Mouse (Mus musculus) neural tube, embryonic 11.5 days (tissue): Measurements from ENCODE around the gene Optn. TPM values are rescaled to one million over a fixed set of nuclear protein-coding genes. Genes with fewer than 3 reads are reported as not detected.
"Not testable (repeated sequence)": the region's sequence is repeated elsewhere in the genome, so short reads cannot be mapped to it uniquely, and the experiment has no call there.

ENCODE experiments used
- ATAC-seq: fragments of 200-750 bp; cut with Nextera tagmentation; 2 replicates; pipeline ENCODE4 v1.8.0; 2017; ENCODE audit warnings: moderate number of reproducible peaks, mild to moderate bottlenecking, moderate TSS enrichment, moderate library complexity; ENCODE audit not compliant: insufficient read depth, low FRiP score, low TSS enrichment
- DNase-seq: peaks from one replicate; pipeline ENCODE4 v3.0.0-alpha.2; 2015; ENCODE audit warnings: low spot score
- H3K27ac ChIP-seq: fragments of 300-500 bp; sonication (generic); 2 replicates; pipeline ENCODE4 v1.5.1; 2014; ENCODE audit warnings: low read depth, mild to moderate bottlenecking, low read length
- H3K27me3 ChIP-seq: fragments of 300-500 bp; sonication (generic); 2 replicates; pipeline ENCODE4 v1.6.1; 2014; ENCODE audit warnings: mild to moderate bottlenecking, low read length, mixed read lengths; ENCODE audit not compliant: control insufficient read depth, insufficient read depth
- H3K36me3 ChIP-seq: fragments of 300-500 bp; sonication (generic); 2 replicates; pipeline ENCODE4 v1.6.1; 2014; ENCODE audit warnings: mild to moderate bottlenecking, low read length, moderate library complexity, mixed read lengths; ENCODE audit not compliant: control insufficient read depth, insufficient read depth
- H3K4me1 ChIP-seq: fragments of 300-500 bp; sonication (generic); 2 replicates; pipeline ENCODE4 v1.6.1; 2014; ENCODE audit warnings: low read length, mixed read lengths; ENCODE audit not compliant: control insufficient read depth, insufficient read depth
- H3K4me2 ChIP-seq: fragments of 300-500 bp; sonication (generic); 2 replicates; pipeline ENCODE4 v1.6.1; 2014; ENCODE audit warnings: low read depth, mild to moderate bottlenecking, moderate library complexity
- H3K4me3 ChIP-seq: fragments of 300-500 bp; sonication (generic); 2 replicates; pipeline ENCODE4 v1.5.1; 2014; ENCODE audit warnings: low read depth, low read length
- H3K9ac ChIP-seq: fragments of 300-500 bp; sonication (generic); 2 replicates; pipeline ENCODE4 v1.6.1; 2014; ENCODE audit warnings: mild to moderate bottlenecking, low read length
- H3K9me3 ChIP-seq: fragments of 300-500 bp; sonication (generic); 2 replicates; pipeline ENCODE4 v1.6.1; 2016; ENCODE audit warnings: low read length; ENCODE audit not compliant: control insufficient read depth
- WGBS: fragments of 180-500 bp; shearing (Covaris S2); extraction: QIAGEN DNeasy Blood & Tissue Kit; methylation state at CpG from one replicate; pipeline ENCODE4 v1.1.7; 2014; 5-methylcytosine and 5-hydroxymethylcytosine counted together
- polyA plus RNA-seq: library from polyadenylated mRNA; unstranded; fragments of >200 nt; fragmentation: Nextera tagmentation; extraction: Ambion mirVana; gene quantifications from 2 replicates; pipeline ENCODE4 v1.2.1, GENCODE M21; 2014

Optn gene
- polyA plus RNA-seq, 1 experiment from 2014 or later = 5.7 TPM

DNA sequence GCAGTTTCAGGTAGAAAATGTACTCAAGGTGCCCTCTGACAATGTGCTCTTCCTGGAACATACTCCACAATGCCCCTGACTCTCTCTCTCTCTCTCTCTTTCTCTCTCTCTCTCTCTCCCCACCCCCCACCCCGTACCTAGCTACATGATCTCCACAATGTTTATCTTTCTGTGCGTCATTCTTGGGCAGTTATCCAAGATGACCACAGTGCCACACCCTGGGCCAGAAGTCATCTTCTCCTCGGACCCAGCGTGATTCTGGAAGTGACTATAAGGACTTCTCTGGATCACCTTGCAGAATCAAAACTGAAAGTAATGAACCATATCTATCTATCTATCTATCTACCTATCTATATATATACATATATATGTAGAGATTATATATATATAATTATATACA is 4.1 kb upstream of the Optn start:
- Histone ChIP-seq H3K4me1 (no peaks in the 10 kb centered on the region; the same call in 1 of the 2 replicates), H3K9ac (no peak overlapping the region), H3K4me2 (no peak overlapping the region), H3K4me3 (no peak overlapping the region), H3K36me3 (no peaks in the 10 kb centered on the region), H3K27me3 (0 out of 2 replicates have a peak, but pooled peaks cover 2% of the 10 kb centered on the region), H3K9me3 (no peaks in the 10 kb centered on the region), H3K27ac (no peak overlapping the region)
- ATAC-seq (no peak), DNase-seq (no peak)
- 87% methylated on average over 4 of the region's 4 CpGs for WGBS

- H3K4me1 ChIP-seq, H3K36me3 ChIP-seq, H3K4me3 ChIP-seq, H3K27ac ChIP-seq, H3K9me3 ChIP-seq, H3K9ac ChIP-seq, ATAC-seq, DNase-seq, H3K27me3 ChIP-seq, H3K4me2 ChIP-seq: not testable (repeated sequence)
- 73% methylated on average over 1 of the region's 2 CpGs for WGBS
Measured at GRCm38 (mm10) chr2:5067254-5067653, 3.4 kb upstream of the Optn start.

DNA sequence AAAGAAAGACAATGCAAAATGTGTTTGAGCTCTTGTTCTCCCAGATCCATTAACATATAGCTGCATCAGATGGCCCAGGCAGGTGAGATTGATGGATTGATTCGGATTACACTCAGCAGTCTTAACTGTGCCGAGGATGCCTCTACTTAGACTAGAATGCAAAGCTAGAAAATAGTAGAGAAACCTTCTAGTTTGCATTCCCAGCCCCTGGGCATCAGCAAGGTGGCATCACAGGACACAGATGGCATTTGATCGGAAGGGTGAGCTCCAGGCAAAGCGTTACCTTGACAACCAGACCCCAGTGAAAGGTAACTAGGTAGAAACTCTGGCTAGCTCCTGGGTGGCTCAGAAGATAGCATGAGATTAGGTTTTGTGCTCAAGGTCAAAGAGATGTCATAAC is 396 bp upstream of the Optn start:
- H3K27ac ChIP-seq = no peak overlapping the region
- H3K4me2 ChIP-seq = peak overlapping the region; percentile 59
- H3K9ac ChIP-seq = no peak overlapping the region
- peak overlapping the region; percentile 51 for H3K4me3 ChIP-seq
- H3K27me3 ChIP-seq = 0 out of 2 replicates have a peak, but pooled peaks cover 3% of the 10 kb centered on the region
- DNase-seq = peak; percentile 14
- no peaks in the 10 kb centered on the region for H3K9me3 ChIP-seq
- H3K36me3 ChIP-seq = no peaks in the 10 kb centered on the region
- peak; percentile 15; the same call in 1 of the 2 replicates for ATAC-seq
- 41% methylated on average over 4 of the region's 4 CpGs for WGBS
- no peaks in the 10 kb centered on the region; the same call in 1 of the 2 replicates for H3K4me1 ChIP-seq

- Histone ChIP-seq H3K4me1 (no peaks in the 10 kb centered on the region; the same call in 1 of the 2 replicates), H3K36me3 (no peaks in the 10 kb centered on the region), H3K9ac (no peak overlapping the region), H3K4me3 (peak overlapping the region; percentile 51; the same call in 1 of the 2 replicates), H3K27me3 (0 out of 2 replicates have a peak, but pooled peaks cover 3% of the 10 kb centered on the region), H3K27ac (no peak overlapping the region), H3K9me3 (no peaks in the 10 kb centered on the region), H3K4me2 (peak overlapping the region; percentile 59)
- WGBS = 43% methylated on average over 16 of the region's 16 CpGs
- DNase-seq (no peak), ATAC-seq (no peak)
Measured at GRCm38 (mm10) chr2:5062496-5063298, 1.2 kb downstream of the Optn start.

- Histone ChIP-seq H3K27me3 (0 out of 2 replicates have a peak, but pooled peaks cover 3% of the 10 kb centered on the region), H3K27ac (no peak overlapping the region), H3K9ac (no peak overlapping the region), H3K4me3 (no peak overlapping the region), H3K36me3 (no peaks in the 10 kb centered on the region), H3K9me3 (no peaks in the 10 kb centered on the region), H3K4me2 (no peak overlapping the region), H3K4me1 (no peaks in the 10 kb centered on the region; the same call in 1 of the 2 replicates)
- WGBS = 80% methylated on average over 8 of the region's 8 CpGs
- DNase-seq = no peak
- ATAC-seq = no peak
Measured at GRCm38 (mm10) chr2:5061133-5061708, 2.6 kb downstream of the Optn start.

GRCm38 (mm10) chr2:5059997-5060396 is 3.9 kb downstream of the Optn start:
- 79% methylated on average over 4 of the region's 4 CpGs for WGBS

DNA sequence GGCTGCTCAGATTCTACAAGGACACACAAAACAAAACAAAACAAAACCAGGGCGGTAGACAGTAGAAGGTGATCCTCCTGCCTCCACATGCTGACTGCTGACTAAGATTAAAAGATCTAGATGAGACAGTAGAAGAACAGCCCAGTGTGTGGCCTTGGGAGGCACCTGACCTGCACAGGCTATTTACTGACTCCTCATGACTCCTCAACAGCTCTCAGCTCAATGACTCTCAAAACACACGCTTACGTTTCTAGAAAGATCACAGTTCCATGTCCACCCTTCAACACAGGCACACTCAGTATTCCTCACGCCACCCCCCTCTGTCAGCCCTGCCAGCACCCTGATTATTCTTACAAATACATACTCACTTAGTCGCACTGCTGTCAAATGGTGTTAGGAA is 5.4 kb downstream of the Optn start:
- no peaks in the 10 kb centered on the region for H3K36me3 ChIP-seq
- ATAC-seq (no peak), DNase-seq (no peak)
- H3K4me1 ChIP-seq = no peaks in the 10 kb centered on the region; the same call in 1 of the 2 replicates
- no peak overlapping the region for H3K4me3 ChIP-seq
- H3K4me2 ChIP-seq = no peak overlapping the region
- H3K27ac ChIP-seq = no peak overlapping the region
- 0 out of 2 replicates have a peak, but pooled peaks cover 3% of the 10 kb centered on the region for H3K27me3 ChIP-seq
- 86% methylated on average over 5 of the region's 5 CpGs for WGBS
- no peak overlapping the region for H3K9ac ChIP-seq
- no peaks in the 10 kb centered on the region for H3K9me3 ChIP-seq

More at GRCm38 (mm10) chr2:5059997-5060396, 3.9 kb downstream of the Optn start:
- ATAC-seq (no peak), DNase-seq (no peak)
- 0 out of 2 replicates have a peak, but pooled peaks cover 3% of the 10 kb centered on the region for H3K27me3 ChIP-seq
- no peak overlapping the region for H3K4me2 ChIP-seq
- no peaks in the 10 kb centered on the region for H3K36me3 ChIP-seq
- H3K9ac ChIP-seq = no peak overlapping the region
- no peaks in the 10 kb centered on the region for H3K9me3 ChIP-seq
- no peak overlapping the region for H3K27ac ChIP-seq
- no peaks in the 10 kb centered on the region; the same call in 1 of the 2 replicates for H3K4me1 ChIP-seq
- H3K4me3 ChIP-seq = no peak overlapping the region

- no peak overlapping the region for H3K9ac ChIP-seq
- no peaks in the 10 kb centered on the region for H3K27me3 ChIP-seq
- H3K36me3 ChIP-seq = no peaks in the 10 kb centered on the region
- 86% methylated on average over 2 of the region's 2 CpGs for WGBS
- H3K27ac ChIP-seq = no peak overlapping the region
- ATAC-seq (no peak), DNase-seq (no peak)
- H3K4me3 ChIP-seq = no peak overlapping the region
- no peaks in the 10 kb centered on the region for H3K4me1 ChIP-seq
- H3K4me2 ChIP-seq = no peak overlapping the region
- H3K9me3 ChIP-seq = no peaks in the 10 kb centered on the region
Measured at GRCm38 (mm10) chr2:5050562-5050961, 13.3 kb downstream of the Optn start.
